Mouse (Mus musculus) liver, postnatal 0 days (tissue): Measurements from ENCODE around the gene Iqgap1.
"Not testable (repeated sequence)": the region's sequence is repeated elsewhere in the genome, so short reads cannot be mapped to it uniquely, and the experiment has no call there.

Experiments used
- CTCF ChIP-seq: sonication (generic); IDR thresholded peaks from 2 replicates; pipeline ENCODE4 v1.5.1; 2016; ENCODE audit warnings: antibody characterized with exemption, low read depth
- EP300 ChIP-seq: IDR thresholded peaks from 2 replicates; pipeline ENCODE4 v1.6.1; 2016; ENCODE audit warnings: antibody characterized with exemption, low read depth, mild to moderate bottlenecking

GRCm38 (mm10) chr7:80832996-80833650 is 7.3 kb upstream of the Iqgap1 start:
- not testable (repeated sequence) for TF ChIP-seq CTCF, EP300
